24 mouse cellular contexts compared by ENCODE assay signal in genomic region chr9:42794006-42794405, GRCm38 (mm10).
"Had no signal": no experiment of that assay in that cellular context is flagged by ENCODE, and none has a peak within 500 bp of the region (broad histone marks: within the 10 kb centered on the region; RNA-seq: fewer than 3 reads in every experiment).

No protein-coding gene starts in this region.

- H3K27me3 ChIP-seq: liver, embryonic 15.5 days; midbrain, embryonic 15.5 days had no signal

- DNase-seq: left cerebral cortex, postnatal 4 days; liver; liver, embryonic 13.5 days; liver, postnatal 0 days; lung, adult 18-20 months; lung, adult 2 months; lung, postnatal 14 days; midbrain, embryonic 14.5 days had no signal

- H3K9me3 ChIP-seq: limb, embryonic 10.5 days; limb, embryonic 12.5 days; limb, embryonic 13.5 days; limb, embryonic 15.5 days; liver, embryonic 12.5 days; liver, embryonic 13.5 days; liver, embryonic 15.5 days; lung, embryonic 15.5 days; megakaryocyte, embryonic 14.5 days; midbrain, embryonic 10.5 days; midbrain, embryonic 12.5 days; midbrain, embryonic 13.5 days; midbrain, embryonic 15.5 days; neural tube, embryonic 12.5 days had no signal

- H3K27ac ChIP-seq: limb, embryonic 10.5 days; limb, embryonic 12.5 days; limb, embryonic 13.5 days; limb, embryonic 15.5 days; liver, embryonic 12.5 days; liver, embryonic 13.5 days; liver, embryonic 14.5 days; liver, embryonic 15.5 days; lung, embryonic 15.5 days; macrophage; midbrain, embryonic 10.5 days; midbrain, embryonic 12.5 days; midbrain, embryonic 13.5 days; midbrain, embryonic 15.5 days; neural tube, embryonic 12.5 days had no signal

- H3K4me3 ChIP-seq: limb, embryonic 10.5 days; limb, embryonic 12.5 days; limb, embryonic 13.5 days; limb, embryonic 15.5 days; liver, embryonic 12.5 days; liver, embryonic 13.5 days; liver, embryonic 15.5 days; lung, embryonic 15.5 days; megakaryocyte, embryonic 14.5 days; midbrain, embryonic 10.5 days; midbrain, embryonic 12.5 days; midbrain, embryonic 13.5 days; midbrain, embryonic 15.5 days; myocyte; neural tube, embryonic 12.5 days had no signal

- H3K36me3 ChIP-seq: limb, embryonic 10.5 days; limb, embryonic 12.5 days; limb, embryonic 13.5 days; limb, embryonic 15.5 days; liver, embryonic 12.5 days; liver, embryonic 13.5 days; liver, embryonic 15.5 days; lung, embryonic 15.5 days; midbrain, embryonic 10.5 days; midbrain, embryonic 12.5 days; midbrain, embryonic 13.5 days; midbrain, embryonic 15.5 days; neural tube, embryonic 12.5 days had no signal

- H3K4me1 ChIP-seq: liver, embryonic 12.5 days; liver, embryonic 13.5 days; liver, embryonic 15.5 days; megakaryocyte, embryonic 14.5 days had no signal
